In the genomic region with DNA sequence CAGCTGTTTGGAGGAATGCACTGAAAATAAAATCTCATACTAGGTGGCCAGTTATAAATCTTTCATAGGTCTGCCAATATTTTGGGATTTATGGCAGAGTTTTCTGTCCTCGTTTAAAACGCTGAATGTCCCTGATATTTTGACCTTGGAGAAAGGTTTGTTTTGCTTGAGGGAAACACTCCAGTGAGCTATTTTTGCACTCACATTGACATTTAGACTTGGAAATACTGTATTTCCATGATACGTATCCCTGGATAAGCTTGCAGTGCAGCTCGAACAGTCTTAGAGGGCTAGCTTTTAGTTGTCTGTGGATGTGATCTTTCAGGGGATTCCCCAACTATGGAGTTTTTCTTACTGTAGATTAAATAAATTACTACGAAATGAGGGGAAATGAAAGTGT, we compare ENCODE assay signal across 30 mouse cellular contexts.
"Had no signal": no experiment of that assay in that cellular context is flagged by ENCODE, and none has a peak within 500 bp of the region (broad histone marks: within the 10 kb centered on the region; RNA-seq: fewer than 3 reads in every experiment).

No protein-coding gene starts in this region.

- ATAC-seq: liver, embryonic 12.5 days; liver, postnatal 0 days; lung, postnatal 0 days; midbrain, embryonic 13.5 days; midbrain, embryonic 15.5 days; midbrain, embryonic 16.5 days had no signal

- H3K27me3 ChIP-seq: limb, embryonic 12.5 days; limb, embryonic 13.5 days; limb, embryonic 15.5 days; liver, embryonic 12.5 days; liver, embryonic 13.5 days; liver, embryonic 15.5 days; lung, embryonic 15.5 days; megakaryocyte, embryonic 14.5 days; midbrain, embryonic 12.5 days; midbrain, embryonic 13.5 days; midbrain, embryonic 15.5 days had no signal

- H3K4me2 ChIP-seq: limb, embryonic 12.5 days; limb, embryonic 13.5 days; limb, embryonic 15.5 days; liver, embryonic 11.5 days; liver, embryonic 12.5 days; liver, embryonic 13.5 days; liver, embryonic 15.5 days; lung, embryonic 14.5 days; lung, embryonic 15.5 days; midbrain, embryonic 12.5 days; midbrain, embryonic 13.5 days; midbrain, embryonic 15.5 days had no signal

- H3K36me3 ChIP-seq: limb, embryonic 10.5 days; limb, embryonic 12.5 days; limb, embryonic 13.5 days; limb, embryonic 15.5 days; liver, embryonic 12.5 days; liver, embryonic 13.5 days; liver, embryonic 15.5 days; lung, embryonic 15.5 days; midbrain, embryonic 10.5 days; midbrain, embryonic 12.5 days; midbrain, embryonic 13.5 days; midbrain, embryonic 15.5 days had no signal

- H3K4me3 ChIP-seq: left cerebral cortex, adult 2 months; limb, embryonic 10.5 days; limb, embryonic 12.5 days; limb, embryonic 13.5 days; limb, embryonic 15.5 days; liver, embryonic 12.5 days; liver, embryonic 13.5 days; liver, embryonic 15.5 days; lung, embryonic 15.5 days; megakaryocyte, embryonic 14.5 days; midbrain, embryonic 10.5 days; midbrain, embryonic 12.5 days; midbrain, embryonic 13.5 days; midbrain, embryonic 15.5 days; myocyte had no signal

- DNase-seq: left cerebral cortex, postnatal 4 days; liver; liver, embryonic 13.5 days; liver, postnatal 0 days; lung, adult 18-20 months; lung, adult 2 months; lung, embryonic 14.5 days; lung, postnatal 10 days; lung, postnatal 14 days; lung, postnatal 36 days; lung, postnatal 4 days had no signal

- H3K27ac ChIP-seq: left cerebral cortex, adult 2 months; limb, embryonic 10.5 days; limb, embryonic 12.5 days; limb, embryonic 13.5 days; limb, embryonic 15.5 days; liver, embryonic 12.5 days; liver, embryonic 13.5 days; liver, embryonic 14.5 days; liver, embryonic 15.5 days; lung, embryonic 15.5 days; macrophage; midbrain, embryonic 10.5 days; midbrain, embryonic 12.5 days; midbrain, embryonic 13.5 days; midbrain, embryonic 15.5 days had no signal

- H3K9ac ChIP-seq: limb, embryonic 12.5 days; limb, embryonic 13.5 days; limb, embryonic 15.5 days; liver, embryonic 12.5 days; liver, embryonic 13.5 days; liver, embryonic 14.5 days; liver, embryonic 15.5 days; liver, postnatal 0 days; lung, embryonic 14.5 days; lung, embryonic 15.5 days; midbrain, embryonic 12.5 days; midbrain, embryonic 13.5 days; midbrain, embryonic 15.5 days had no signal

- H3K4me1 ChIP-seq: limb, embryonic 13.5 days; limb, embryonic 15.5 days; liver, embryonic 12.5 days; liver, embryonic 13.5 days; liver, embryonic 15.5 days; lung, embryonic 15.5 days; megakaryocyte, embryonic 14.5 days; midbrain, embryonic 10.5 days; midbrain, embryonic 12.5 days had no signal

- H3K9me3 ChIP-seq: limb, embryonic 10.5 days; limb, embryonic 12.5 days; limb, embryonic 13.5 days; limb, embryonic 15.5 days; liver, embryonic 12.5 days; liver, embryonic 13.5 days; liver, embryonic 15.5 days; lung, embryonic 15.5 days; megakaryocyte, embryonic 14.5 days; midbrain, embryonic 10.5 days; midbrain, embryonic 12.5 days; midbrain, embryonic 13.5 days; midbrain, embryonic 15.5 days had no signal
